Mouse (Mus musculus) megakaryocyte, embryonic 14.5 days (primary cell): Measurements from ENCODE around the gene Scarb1.

ENCODE experiments used
- FLI1 ChIP-seq: IDR thresholded peaks from 2 replicates; pipeline ENCODE4 v1.6.1; 2012; ENCODE audit warnings: low read length, inconsistent platforms, mixed read lengths
- GATA1 ChIP-seq: IDR thresholded peaks from 3 replicates; pipeline ENCODE4 v1.6.1; 2012; ENCODE audit warnings: mixed read lengths, low read length, inconsistent platforms, borderline replicate concordance

DNA sequence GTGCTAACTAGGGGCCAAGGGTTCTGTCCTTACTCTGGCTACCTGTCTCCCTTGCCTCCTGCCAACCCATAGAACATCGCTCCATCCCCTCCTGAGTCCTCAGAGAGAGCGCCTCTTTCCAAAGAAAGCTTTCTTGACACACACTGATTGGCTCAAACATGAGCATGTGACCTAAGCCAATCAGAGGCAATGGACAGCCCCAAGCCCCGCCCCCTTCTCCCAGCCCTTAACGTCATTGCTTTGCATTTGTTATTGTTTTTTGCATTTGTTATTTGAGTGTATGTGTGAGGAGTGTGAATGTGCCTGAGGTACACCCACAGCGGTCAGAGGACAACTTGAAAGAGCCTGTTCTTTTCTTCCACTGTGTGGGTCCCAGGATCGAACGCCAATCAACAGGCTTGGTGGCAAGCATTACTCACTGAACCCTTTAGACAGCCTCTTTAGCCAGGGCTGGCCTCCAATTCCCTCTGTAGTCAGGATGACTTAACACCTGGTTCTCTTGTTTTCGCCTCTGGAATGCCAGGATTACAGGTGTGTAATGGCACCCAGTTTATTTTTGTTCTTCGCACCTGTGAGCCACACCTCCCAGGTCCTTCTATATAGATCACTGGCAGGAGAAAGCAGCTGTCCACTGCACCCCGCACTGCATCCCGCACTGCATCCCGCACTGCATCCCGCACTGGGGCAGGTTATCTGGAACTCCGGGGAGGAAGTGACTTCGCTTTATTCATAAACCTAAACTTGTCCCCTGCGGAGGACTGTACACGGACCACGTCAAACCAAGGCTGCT lies 13.1 kb downstream of the Scarb1 start:
- TF ChIP-seq GATA1 (no peak), FLI1 (no peak)
